Mouse (Mus musculus): ENCODE data around the gene Fpr3. TPM values are rescaled to one million over a fixed set of nuclear protein-coding genes. Genes with fewer than 3 reads are reported as not detected.
A peak's percentile ranks its signal among the peaks of the same experiment; 100 is the strongest.
"Not testable (repeated sequence)": the region's sequence is repeated elsewhere in the genome, so short reads cannot be mapped to it uniquely, and the experiment has no call there.

The Fpr3 gene
- total RNA-seq, 2 experiments from 2014 or later: not detected

DNA sequence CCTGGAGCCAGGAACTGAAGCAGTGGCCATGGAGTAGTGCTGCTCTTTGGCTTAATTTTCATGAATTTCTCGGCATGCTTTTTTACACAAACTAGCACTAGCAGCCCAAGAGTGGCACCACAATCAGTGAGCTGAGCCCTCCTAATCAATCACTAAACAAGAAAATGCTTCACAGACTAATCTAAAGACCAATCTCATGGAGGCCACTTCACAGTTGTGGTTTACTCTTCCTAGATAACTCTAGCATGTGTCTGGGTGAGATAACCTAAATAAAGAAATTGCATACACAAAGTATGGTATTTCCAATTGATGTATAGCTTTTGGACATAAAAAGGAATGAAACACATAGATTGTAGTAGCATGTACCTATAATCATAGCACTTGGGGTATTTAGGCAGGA, 8.3 kb upstream of the Fpr3 start:
- intact Hi-C loops (cut with DNase I): no loop called here
- DNase-seq: no peak

DNA sequence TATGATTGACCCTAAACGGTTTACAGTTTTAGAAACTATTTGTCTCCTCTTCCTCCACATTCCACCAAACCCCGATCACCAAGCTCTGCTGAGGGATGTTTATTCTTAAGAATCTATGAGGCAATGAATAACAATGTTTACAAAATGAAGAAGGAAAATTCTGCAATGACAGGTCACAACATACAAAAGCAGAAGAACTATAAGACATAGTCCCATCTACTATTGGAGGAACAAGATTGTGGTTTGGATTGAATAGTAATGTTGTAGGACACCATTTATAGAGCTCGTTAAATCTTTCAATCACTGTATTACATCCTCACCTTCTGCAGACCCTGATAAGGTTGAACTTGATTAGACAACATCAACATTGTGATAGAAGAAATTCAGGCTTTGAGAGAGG, 5.0 kb upstream of the Fpr3 start:
- intact Hi-C loops (cut with DNase I): no loop called here
- no peak for DNase-seq

DNA sequence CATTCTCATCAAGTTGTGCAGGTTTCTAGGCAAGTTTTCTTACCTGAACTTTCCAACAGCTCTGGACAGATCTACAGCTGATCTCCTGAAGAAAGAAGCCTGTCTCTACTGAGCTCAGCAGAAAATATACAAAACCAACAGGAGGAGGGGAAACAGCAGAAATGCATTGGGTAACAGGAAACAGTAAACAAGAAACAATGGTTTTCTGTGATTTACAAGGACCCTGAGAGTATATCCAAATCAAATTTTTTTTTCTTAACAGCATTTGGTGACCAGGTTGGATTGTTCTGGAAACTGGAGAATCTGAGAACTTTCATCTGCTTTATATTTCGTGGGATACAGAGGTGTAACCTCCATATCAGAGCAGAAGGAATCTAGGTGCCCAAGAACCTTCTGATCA, 3.8 kb upstream of the Fpr3 start, which contains the start of gene Fpr1:
Fpr1 (minus strand) TSS at position 101 of the 400 bp plus-strand sequence.
- no peak for DNase-seq
- intact Hi-C loops (cut with DNase I): no loop called here

DNA sequence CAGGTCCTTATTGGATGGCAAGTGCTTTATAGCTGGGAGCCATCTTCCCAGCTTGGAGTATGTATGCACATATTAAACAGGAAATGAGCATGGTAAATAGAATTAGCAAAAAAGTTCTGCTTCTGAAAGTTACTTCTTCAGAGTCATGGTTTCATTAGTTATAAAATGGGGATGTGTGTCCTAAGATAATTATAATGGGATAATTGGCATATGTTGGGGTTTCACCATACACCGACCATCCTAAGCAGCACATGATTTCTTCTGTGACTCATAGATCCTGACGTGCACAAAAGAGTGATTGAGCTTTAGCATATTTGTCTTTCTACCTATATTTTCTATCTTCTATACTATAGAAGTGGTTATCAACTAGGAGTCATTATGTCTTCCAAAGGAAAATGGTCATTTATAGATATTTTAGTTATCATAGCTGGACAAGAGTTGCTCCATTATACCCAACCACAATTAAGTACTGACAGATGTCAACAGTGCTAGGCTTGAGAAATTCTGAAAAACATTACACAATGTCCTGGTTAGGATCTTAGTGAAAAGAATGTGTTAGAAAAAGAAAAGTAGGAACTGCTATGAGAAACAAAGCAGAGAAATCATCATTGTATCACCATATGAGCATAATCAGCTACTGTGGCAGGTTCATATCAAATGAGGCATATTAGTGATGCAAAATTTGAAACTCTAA, 2.2 kb downstream of the Fpr3 start:
- DNase-seq: no peak
- intact Hi-C loops (cut with DNase I): no loop called here

DNA sequence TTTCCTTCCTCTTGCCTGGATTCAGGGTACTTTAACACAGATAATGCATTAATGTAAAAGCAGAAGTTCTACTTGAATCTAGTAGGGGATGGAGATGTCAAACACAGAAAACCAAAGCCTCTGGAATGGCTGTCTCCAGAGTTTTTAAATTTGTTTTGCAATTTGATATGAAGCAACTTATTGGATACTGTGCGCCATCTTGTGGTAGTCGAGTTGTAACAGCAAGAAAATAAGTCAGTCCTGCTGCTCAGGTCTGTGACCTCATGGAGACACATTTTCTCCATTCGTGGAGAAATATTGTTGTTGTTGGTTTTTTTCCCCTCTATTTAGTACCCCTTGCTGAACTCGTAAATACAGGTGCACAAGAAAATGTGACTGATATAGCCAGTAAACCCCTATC, 8.4 kb downstream of the Fpr3 start:
- intact Hi-C loops (cut with DNase I): loop anchor here (1.0 to 5.0 kb wide), 2 partner anchors 54 to 130 kb away; no protein-coding TSS in a partner anchor
- DNase-seq: peak; percentile 21 to 26

DNA sequence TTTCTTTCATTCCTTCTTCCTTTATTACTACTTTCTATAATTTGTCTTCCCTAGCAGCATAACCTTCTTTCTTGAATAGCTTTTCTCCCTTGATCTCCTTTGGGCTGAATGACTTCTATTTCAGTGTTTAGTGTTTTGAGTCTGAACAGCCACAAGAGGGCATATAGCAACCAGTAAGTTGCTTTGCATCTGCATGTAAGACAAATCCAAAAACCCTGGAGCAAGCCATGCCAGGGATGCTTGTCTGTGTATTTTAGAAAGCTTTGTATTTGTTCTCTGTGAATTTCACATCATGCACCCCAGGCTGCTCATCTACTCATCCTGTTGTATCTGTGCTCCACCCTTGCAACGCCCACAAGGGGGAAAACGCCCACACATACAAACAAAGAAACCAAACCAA, 11.6 kb downstream of the Fpr3 start:
- DNase-seq: no peak
- intact Hi-C loops (cut with DNase I): loop anchor here (5.0 kb wide), 1 partner anchor 57 kb away; no protein-coding TSS in a partner anchor

DNA sequence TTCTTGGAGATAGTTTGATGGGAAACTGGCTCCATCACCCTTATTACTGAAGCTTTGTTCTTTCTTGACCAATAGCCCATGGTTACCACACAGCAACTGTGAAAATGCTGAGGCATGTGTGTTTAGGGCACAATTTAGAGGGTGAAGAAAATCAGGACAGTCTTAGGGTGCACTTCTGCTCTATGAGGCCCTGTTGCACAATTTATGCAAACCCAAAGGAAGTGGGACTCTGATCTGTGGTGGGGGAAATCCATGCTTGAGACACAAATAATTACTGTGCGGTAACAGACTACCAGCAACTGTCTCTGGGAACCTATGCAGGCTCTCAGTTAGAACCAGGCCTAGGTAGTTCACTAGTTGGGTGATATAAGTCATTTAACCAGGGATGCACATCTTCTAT, 13.1 kb downstream of the Fpr3 start:
- intact Hi-C loops (cut with DNase I): no loop called here
- no peak for DNase-seq

DNA sequence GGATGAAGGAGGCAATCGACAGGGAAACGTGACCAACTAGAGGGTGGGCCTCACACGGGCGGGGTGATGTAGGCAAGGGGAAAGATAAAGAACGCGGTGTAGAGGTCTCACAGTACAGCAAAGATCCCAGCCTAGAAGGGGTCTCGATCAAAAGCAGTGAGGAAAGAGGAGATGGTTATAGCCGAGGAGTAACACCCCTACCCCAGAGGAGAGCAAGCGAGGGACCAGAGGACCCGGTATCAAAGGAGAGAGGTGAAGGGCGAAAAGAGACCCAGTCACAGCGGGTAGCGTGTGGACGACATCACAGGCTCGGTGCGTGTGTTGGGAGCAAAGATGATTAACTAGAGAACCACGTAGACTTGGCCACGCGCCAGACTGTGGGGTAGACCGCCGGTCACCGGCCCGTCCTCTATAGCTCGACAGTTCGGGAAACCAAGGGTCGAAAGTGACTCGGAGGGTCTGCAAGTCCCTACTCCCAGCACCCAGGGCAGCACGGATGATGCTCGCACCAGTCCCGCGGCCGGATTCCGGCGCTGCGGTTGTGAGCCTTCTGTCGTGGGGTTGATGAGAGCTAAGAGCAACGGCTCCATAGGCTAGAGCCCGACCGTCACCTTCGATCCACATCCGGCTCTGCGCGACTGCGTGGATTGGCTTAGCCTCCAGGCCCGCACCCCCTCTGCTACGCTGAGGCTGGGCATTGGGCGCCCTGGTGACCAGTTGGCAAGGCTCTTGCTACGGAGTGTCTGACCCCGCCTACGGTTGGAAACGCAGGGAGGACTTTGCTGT, 22.2 kb downstream of the Fpr3 start:
- peak; percentile 66 for DNase-seq
- intact Hi-C loops (cut with DNase I): no loop called here

DNA sequence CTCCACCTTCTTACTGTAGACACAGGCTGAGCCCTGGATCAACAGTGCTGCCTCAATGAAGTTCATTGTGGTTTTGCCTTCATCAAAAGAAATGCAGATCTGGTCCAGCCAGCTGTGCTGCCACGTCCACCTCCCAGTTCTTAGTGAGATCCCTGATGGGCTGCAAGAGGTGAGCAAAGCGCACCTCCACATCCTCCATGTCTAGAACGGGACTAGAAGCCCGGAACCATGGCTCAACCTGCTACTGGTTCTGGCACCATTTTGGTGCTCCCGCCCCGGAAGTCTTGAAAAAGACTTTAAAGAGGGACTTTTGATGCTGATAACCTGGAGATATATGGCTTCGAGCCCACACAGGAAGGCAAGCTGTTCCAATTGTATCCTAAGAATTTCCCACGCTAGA, 25.0 kb downstream of the Fpr3 start:
- DNase-seq; intact Hi-C loops (cut with DNase I): not testable (repeated sequence)

DNA sequence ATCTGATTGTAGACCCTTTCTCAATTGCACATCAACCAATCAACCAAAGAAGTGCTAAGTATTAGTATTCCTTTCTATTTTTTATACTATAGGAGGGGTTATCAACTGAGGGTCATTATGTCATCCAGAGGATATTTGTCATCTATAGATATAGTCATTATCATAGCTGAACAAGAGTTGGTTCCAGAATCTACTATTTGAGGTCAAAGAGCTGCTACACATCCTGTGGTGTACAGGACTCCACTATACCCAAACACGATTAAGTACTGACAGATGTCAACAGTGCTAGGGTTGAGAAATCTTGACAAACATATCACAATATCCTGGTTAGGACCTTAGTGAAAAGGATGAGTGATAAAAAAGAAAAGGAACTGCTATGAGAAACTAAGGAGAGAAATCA, 29.7 kb downstream of the Fpr3 start:
- DNase-seq: no peak
- intact Hi-C loops (cut with DNase I): no loop called here

DNA sequence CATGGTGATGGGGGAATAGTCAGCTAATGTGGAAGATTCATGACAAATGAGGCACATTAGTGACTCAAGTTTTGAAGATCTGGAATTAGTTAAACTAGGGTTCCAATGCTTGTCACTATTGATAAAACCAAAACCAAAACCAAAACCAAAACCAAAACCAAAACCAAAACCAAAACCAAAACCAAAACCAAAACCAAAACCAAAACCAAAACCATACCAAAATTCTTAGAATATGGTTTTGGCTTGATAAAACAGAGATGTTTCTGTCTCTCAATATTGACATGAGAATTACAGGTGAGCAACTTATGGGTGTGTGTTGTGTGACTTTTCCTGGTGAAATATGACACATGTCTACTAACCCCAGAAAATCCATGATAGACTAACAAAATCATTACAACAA, 30.1 kb downstream of the Fpr3 start:
- intact Hi-C loops (cut with DNase I): no loop called here
- no peak for DNase-seq

DNA sequence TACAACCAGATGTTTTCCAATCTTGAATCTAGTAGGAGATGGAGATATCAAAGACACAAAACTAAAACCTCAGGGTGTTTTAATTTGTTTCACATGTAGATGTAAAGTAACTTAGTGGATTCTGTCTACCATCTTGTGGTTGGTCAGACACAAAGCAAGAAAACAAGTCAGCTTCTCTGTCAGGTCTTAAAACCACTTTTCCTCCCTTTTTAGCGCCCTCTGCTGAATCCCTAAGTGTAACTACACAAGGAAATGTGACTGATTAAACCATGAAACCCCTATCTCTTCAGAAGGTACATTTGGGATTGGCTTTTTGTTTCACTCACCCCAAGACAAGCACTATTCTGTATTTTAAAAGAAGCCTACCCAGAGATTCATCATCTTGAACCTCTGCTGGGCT, 85.8 kb downstream of the Fpr3 start:
- DNase-seq: no peak
- intact Hi-C loops (cut with DNase I): no loop called here

DNA sequence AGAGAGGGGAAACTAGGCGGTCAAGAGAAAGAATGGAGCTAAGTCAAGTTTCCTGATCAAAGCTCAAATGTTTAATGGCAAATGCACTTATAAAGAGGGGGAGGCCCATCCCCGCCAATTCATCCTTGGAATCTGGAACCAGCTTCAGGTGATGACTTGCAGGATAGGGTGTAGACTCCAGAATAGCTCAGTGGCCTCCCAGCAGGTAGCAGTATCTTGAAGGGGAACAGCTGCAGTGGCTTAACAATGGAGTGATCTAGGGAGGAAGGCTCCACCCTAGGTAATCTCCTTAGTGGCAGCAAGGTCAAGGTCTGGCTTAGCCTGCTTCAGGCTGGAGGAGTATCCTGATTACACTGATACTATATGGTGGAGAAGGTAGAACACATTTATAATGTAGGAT, 93.6 kb downstream of the Fpr3 start:
- DNase-seq; intact Hi-C loops (cut with DNase I): not testable (repeated sequence)

DNA sequence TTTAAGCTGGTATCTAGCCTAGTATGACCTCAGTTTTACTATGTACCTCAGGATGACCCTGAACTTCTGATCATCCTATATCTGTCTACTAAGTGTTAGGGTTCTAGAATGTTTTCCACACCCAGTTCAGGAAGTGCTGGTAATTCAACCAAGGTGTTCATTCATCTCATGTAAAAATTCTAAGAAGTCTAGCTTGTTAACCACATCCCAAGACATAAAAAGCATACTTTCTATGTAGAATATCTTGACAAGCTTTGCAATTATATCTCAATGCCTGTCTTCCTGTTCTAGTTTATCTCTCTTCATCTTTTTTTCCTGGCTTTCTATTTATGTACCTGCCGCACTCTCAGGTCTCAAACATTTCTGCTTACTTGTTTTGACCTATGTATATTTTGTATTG, 117.1 kb downstream of the Fpr3 start:
- intact Hi-C loops (cut with DNase I): no loop called here
- no peak for DNase-seq

Other genes with a start within 250 kb of the Fpr3 start
- not detected for gene Vmn2r90, start 184.1 kb upstream of the Fpr3 start, total RNA-seq (2021)
- gene Spaca6, start 60.7 kb upstream of the Fpr3 start, total RNA-seq (2021): 10 to 100 TPM; 12.6 to 13.0 TPM
- under 1 TPM in 1 of 2 experiments, not detected in 1; 0.42 TPM for gene Has1, start 32.6 kb upstream of the Fpr3 start, total RNA-seq (2021)
- under 1 TPM in 1 of 2 experiments, not detected in 1; 0.19 TPM for gene Fpr1, start 3.9 kb upstream of the Fpr3 start, total RNA-seq (2021)
- gene Fpr2, start within 50 bp of the Fpr3 start, total RNA-seq (2021): not detected
- gene Fpr-rs4, start 133.9 kb downstream of the Fpr3 start, total RNA-seq (2021): not detected
- not detected for gene Vmn2r124, start 161.6 kb downstream of the Fpr3 start, total RNA-seq (2021)
- not detected for gene Vmn2r91, start 197.2 kb downstream of the Fpr3 start, total RNA-seq (2021)

Data from heart, postnatal 36 days (tissue).